Mouse (Mus musculus) ES-E14 (cell line): ENCODE results near the gene Ccdc13.

ENCODE experiments used
- MAFK ChIP-seq: IDR thresholded peaks from 2 replicates; pipeline ENCODE4 v1.6.1; 2014; ENCODE audit warnings: mild to moderate bottlenecking, low read depth, low read length, inconsistent platforms; ENCODE audit not compliant: insufficient read depth
- ZC3H11A ChIP-seq: IDR thresholded peaks from 2 replicates; pipeline ENCODE4 v1.6.1; 2012; ENCODE audit warnings: low read depth, mild to moderate bottlenecking, inconsistent platforms, low read length, borderline replicate concordance

DNA sequence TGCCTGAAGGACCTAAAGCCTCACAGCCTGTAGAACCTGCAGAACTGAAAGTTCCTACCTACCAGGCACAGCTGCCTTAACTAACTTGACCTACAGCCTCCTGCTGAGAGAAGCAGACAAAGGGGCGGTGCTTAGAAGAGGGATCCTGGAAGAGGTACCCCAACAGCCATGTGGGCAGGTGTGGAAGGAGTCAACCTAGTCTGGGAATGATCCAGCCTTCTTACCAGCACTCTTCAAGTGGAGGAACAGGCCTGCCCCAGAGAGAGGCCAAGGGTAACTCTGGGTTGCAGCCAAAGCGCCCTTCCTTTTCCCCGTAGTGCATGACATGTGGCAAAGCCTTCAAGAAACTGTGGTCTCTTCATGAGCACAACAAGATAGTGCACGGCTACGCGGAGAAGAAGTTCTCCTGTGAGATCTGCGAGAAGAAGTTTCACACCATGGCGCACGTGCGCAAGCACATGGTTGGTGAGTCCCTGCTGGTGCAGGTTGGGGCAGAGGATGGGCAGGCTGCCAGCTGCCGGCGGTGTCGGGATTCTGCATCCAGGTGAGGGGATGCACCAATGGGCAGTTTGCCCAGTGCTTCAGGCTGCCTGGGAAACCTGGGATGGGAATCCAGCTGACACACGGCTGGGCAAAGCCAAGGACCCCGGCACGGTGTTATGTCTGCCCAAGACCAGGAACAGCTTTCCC is 74.0 kb downstream of the Ccdc13 start:
- TF ChIP-seq MAFK = no peak
- no peak for TF ChIP-seq ZC3H11A
